Mouse (Mus musculus) right cerebral cortex, postnatal 25 days (tissue): ENCODE data around the gene Hmga1b.
"Not testable (repeated sequence)": the region's sequence is repeated elsewhere in the genome, so short reads cannot be mapped to it uniquely, and the experiment has no call there.

Source experiments
- DNase-seq: peaks from one replicate; pipeline ENCODE4 v3.0.0; 2022

Gene Hmga1b

DNA sequence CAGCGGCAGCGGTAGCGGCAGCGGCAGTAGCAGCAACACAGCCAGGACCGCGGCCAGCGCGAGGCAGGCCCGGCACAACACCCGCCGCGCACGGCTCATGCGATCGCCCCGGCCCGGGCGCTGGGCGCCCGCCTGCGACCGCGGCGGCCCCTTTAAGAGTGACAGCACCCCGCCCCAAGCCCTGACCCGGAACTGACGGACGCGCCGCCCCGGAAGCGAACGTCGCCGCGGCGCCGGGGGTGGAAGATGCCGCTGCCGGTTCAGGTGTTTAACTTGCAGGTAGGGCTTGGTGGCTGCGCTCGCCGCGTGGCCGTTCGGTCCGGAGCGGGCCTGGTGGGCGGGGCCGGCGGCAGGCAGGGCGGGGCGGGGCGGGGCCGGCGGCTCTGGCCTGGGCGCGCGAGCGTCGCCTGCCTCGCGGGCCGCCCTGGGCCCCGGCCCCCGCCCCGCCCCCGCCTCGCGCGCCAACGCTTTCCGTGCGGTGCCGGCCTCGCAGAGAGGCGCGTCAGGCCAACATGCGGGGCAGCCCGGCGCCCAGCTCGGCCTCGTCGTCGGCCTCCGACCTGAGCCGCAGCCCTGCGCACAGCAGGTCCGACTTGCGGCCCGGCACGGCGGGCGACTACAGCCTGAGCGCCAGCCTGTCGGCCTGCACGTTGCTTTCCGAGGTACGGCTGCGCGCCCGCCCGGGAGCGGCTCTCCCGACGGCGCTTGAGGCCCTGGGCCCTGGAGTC lies 21.6 kb downstream of the Hmga1b start, which contains the start of the genes Rfng and Gps1:
Rfng (minus strand) TSS at position 144 of the 728 bp plus-strand sequence.
Gps1 (plus strand) TSS at position 209 of the 728 bp plus-strand sequence.
- peak; percentile 85 for DNase-seq

DNA sequence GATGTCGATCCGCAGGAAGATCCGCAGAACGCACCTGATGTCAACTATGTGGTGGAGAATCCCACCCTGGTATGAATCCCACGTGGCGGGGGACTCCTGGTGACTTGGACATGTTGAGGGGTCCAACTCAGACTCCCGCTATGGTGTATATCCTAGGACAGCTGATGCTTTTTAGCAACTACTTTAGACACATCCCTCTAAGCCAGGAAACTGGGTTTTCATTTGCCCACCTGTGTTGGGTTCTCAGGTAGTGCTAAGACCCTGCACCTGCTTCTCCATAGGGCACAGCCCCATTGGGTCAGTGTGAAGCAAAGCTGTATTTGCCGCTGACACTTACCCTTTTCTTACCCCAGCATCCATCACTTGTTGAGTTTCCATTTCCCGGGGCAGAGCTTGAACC lies 22.6 kb downstream of the Hmga1b start:
- DNase-seq, result no peak

DNA sequence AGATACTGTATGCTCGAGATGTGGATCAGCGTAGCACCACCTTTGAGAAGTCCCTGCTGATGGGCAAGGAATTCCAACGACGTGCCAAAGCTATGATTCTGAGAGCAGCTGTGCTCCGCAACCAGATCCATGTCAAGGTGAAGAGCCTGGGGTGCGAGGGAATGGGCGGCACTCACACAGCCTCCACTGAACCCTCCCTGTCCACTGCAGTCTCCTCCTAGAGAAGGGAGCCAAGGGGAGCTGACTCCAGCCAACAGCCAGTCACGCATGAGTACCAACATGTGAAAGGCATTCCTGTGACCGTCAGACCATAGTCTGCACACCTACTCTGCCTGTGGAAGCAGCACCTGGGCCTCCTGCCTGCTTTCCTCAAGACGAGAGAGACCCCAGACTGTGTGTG lies 25.9 kb downstream of the Hmga1b start:
- not testable (repeated sequence) for DNase-seq

DNA sequence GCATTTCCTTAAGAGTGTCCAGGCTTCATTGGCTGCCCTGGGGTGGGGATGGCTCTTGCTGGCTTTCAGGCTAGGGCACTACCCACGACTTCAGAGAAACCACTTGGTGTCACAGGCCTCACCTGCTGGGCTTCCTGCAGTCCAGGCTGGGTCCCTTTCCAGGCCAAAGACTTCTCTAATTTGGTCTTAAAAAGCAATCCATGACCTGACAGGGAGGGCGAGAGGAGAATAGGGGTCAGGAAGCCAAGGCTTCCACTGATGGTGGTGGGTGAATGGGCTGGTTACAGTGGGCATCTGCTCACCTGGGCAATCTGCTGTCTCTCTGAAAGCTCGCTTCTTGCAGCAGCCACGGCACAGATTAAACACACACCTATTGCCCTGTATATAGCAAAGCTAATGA lies 26.8 kb downstream of the Hmga1b start:
- no peak for DNase-seq

DNA sequence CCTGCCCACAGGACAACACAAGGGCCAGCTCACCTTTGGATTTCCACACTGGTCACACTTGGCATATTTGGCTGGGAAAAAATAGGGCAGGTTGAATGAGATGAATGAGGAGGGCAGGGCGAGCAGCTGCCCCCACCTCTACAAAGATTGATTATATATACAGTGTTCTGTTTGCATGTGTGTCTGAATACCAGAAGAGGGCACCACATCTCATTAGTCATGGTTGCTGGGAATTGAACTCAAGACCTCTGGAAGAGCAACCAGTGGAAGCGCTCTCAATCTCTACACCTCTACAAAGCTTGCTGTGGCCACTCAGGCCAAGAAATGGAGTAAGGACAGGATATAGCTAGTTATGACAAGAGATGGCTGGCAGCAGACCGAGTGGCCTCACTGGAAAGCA lies 27.2 kb downstream of the Hmga1b start:
- DNase-seq, result no peak

DNA sequence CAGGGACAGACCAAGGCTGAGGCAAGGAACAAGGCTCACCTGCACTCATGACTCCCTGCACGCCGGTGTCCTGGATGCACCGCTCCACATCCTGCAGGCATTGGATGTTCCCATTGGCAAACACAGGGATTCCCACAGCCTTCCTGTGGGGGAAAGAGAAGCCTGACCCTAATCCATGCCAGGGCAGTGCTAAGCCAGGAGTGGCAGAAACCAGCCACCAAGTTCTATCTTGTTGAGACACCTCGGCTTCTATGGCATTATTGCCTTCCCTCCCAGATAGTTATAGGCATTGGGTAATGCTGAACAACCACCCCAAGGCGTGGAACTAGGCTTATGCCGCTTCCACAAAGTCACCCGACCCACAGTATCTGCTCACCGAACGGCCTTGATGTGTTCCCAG lies 30.1 kb downstream of the Hmga1b start:
- DNase-seq, result no peak

DNA sequence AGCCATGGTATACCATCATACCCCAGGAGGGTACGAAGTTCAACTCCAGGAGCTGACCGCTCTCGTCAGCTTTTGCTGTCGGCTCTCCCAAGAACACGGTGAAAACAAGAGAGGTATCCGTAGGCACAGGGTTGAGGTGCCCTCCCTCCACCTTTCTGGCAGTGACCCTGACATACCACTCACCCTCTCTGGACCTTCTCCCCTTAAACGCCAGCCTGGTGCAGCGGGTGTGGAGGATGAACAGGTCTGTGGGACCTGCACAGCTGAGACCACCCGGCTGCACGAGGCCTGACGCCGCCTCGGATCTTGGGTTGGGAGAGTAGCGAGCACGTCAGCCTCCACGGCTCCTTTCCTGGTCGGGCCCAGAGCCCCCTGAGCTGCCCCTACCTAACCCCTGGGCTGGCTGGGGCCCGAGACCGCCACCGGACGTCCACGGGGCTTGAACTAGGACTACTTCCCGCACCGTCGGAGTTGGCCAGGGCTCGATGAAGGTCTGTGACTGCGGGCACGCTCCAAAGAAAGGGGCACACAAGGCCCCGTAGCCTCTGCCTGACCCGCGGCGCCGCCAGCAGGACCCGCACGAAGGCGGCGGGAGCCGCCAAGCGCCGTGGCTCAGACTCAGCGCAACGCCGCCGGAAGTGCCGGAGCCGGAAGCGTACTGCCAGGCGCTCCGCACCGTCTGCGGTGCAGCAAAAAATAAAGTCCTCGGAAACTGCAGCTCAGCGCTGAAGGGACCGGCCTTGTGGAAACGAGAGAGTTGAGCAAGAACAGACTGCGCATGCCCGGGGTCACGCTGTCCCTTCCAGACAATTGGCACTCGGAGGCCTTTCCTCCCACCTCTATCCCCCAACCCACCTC lies 33.4 kb downstream of the Hmga1b start, which contains the start of gene Dus1l:
Dus1l (minus strand) TSS at position 648 of the 858 bp plus-strand sequence.
- peak; percentile 95 for DNase-seq

DNA sequence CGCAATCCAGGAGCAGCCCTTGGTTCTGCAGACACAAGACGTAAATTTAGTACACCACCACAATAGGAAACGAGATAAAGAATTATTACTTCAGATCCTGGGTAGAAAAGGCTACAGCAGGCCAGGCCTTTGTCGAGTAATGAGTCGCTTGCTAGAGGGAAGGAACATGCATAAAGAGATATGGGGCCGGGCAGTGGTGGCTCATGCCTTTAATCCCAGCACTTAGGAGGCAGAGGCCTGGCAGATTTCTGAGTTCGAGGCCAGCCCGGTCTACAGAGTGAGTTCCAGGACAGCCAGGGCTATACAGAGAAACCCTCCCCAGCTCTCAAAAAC lies 34.0 kb downstream of the Hmga1b start:
- no peak for DNase-seq

DNA sequence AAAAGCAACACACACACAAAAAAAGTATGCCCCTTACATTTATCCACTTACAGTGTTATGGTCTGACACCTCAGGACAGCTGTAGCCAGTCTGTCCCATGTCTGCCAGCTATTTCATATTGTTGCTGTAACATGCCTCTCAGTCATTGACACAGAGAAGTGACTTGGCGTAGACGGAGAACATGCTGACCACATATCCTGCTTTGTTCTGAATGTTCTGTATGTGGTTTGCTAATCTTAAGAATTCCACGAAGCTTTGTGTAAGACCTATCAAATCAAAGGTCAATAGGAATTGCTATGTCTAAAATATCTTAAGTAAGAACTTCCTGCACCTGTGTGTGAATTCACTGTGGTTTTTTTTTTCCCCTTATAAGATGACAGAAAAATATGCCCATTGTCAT lies 35.6 kb downstream of the Hmga1b start:
- DNase-seq, result no peak

DNA sequence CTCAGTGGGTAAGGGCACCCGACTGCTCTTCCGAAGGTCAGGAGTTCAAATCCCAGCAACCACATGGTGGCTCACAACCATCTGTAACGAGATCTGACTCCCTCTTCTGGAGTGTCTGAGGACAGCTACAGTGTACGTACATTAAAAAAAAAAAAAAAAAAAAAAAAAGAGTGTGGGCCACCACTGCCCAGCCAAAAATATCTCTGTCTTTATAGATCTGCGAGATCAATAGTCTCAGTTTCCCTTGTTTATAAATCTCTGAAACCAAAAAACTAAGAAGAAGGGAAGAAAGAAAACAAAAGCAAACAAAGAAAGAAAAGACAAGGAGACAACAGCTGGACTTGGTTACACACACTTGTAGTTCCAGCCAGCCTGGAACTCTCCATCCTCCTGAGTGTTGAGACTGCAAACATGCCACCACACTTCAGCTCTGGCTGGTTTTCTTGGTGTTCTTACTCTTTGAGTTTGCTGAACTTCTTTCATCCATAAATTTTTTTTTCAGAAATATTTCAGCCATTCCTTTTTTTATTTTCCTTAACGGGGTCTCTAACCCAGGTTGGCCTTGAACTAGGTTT lies 36.8 kb downstream of the Hmga1b start:
- no peak for DNase-seq

DNA sequence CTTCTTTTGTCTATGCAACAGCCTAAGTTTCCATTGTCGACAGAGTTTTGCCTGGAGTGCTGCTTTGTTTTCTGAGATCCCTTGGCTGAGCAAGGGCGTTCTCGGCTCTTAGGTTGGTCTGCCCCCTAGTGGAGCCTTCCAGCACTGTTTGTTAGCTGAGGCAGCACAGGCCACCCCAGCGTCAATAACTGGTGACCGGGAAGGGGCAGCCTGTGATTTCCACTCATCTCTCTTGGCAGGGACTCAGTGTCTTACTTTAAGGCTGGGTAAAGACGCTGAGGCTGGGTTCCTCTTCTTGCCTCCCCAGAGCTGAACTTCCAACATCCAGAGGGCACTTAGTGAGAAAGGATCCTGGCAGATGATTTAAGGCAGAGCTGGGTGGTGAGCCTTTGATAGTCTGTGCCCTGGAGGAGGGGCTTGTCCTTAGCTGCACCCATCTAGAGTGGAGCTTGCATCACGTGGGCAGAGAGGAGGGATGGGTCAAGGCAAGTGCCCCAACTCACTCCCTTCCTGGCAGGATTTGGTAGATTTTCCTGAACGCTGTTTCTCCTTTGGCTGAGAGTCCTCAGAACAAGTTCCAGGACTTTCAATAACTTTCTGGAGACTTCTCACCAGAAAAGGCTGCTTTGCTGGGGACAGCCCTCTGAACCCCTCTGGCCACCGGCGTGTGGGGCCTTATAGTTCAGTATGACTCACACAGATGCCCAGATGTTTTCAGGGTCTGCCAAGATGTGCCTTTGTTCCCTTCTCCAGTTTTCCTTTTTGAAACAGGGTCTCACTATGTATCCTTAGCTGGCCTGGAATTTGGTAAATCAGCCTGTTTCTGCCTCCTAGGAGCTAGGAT lies 37.7 kb downstream of the Hmga1b start:
- DNase-seq, result peak; percentile 76

DNA sequence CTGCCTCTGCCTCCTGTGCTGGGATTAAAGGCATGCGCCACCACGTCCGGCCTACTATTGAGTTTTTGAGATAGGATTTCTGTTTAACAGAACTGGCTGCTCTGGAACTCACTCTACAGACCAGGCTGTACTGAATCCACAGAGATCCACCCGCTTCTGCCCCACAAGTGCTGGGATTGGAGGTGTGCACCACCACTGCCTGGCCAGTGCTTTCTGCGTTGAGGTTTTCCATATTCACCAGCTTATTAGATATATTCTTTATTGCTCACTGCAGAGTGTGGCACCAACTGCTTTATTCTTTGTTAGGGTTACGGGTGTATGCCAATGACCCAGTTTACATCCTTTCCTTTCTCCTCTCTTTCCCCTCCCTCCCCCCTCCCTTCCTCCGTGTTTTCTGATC lies 41.7 kb downstream of the Hmga1b start:
- DNase-seq, result no peak

DNA sequence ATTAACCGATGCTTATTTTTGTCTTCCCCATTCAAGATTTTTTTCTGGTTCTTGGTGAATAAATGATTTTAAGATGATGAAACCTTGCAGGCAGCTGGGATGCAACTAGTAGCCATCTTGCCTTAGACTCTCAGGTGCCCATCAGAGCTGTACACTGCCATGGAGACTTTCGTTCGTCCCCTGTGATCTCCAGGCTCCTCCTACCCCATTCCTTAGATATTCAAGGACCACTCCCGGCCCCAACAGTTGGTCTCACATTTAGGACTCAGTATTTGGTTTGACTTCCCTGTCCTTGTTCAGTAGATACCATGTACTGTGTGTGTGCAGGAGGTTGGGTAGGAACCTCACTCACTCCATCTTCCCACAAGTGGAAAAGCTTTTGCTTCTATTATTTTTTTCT lies 42.2 kb downstream of the Hmga1b start:
- DNase-seq, result no peak

DNA sequence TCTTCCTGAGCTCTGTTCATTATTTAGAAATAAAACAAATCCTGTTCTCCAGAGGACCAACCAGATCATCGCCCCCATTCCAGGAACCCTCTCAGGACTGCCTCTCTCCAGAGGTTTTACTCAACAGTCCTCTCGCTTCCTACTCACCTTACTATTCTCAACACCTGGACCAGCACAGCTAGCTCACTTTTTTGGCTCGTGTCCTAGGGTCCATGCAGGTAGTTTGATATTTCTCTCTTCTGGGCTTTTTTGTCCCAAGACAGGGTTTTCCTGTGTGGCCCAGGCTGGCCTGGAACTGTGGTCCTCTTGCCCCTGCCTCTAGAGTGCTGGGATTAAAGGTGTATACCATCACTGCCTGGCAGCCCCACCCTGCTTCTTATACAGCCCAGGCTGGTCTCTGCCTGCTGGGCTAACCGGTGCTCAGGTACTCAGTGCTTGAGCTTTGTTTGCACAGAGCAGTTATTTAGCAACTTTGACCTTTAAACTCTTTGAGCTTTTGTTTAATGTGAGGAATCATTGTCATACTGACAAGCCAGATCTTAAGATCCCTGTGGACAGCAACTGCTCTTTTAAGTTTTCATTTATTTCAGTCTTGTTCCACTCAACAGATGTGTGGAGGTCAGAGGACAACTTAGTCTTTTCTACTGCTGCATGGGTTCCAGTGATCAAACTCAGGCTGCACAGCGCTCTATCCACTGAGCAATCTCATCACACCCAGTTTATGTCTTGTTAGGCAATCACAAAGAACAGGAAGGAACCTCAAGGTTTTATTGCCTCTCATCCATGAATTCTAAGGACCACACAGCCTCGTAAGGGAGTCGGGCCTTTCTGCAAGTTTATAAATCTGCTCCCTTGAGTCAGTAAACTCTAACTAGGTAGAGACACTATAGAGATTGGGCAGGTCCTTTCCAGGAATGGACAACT lies 43.0 kb downstream of the Hmga1b start:
- no peak for DNase-seq

DNA sequence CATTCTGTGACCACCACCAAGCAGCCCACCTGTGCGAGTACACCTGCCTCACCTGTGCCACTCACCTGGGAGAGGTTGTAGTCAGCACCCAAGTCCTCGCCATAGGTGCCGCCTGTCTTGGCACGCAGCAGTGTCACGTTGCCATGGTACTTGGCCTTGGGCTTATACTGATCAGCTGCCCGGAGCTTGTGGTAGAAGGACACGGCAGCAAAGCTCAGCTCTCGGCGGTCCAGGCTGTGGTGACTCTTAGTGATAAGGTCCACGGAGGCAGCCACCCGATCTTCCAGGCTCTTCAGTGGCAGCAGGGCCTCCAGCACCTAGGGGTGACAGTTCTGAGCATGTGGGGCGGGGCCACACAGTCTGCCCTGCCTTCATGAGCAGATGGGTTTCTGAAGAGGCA lies 45.4 kb downstream of the Hmga1b start:
- DNase-seq, result no peak

DNA sequence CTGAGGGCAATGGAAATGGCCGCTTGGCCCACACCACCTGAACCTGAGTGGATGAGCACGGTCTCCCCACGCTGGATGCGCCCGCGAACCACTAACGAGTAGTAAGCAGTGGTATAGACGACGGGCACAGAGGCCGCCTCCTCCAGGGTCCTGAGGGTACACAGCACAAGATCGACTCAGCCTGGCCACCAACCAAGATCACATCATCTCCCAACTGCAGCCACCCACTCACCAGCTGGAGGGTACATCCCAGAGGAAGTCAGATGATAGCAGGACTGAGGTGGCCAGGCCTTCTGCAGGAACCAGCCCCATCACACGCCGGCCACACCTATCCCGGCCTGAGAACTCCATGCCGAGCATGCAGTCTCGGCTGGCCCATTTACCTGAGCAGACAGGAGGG lies 49.5 kb downstream of the Hmga1b start:
- no peak for DNase-seq
